Mouse (Mus musculus): ENCODE results near the gene Nr1h5. TPM values are rescaled to one million over a fixed set of nuclear protein-coding genes. Genes with fewer than 3 reads are reported as not detected.

Gene Nr1h5
- polyA plus RNA-seq, 1 experiment from 2014 or later, result not detected

DNA sequence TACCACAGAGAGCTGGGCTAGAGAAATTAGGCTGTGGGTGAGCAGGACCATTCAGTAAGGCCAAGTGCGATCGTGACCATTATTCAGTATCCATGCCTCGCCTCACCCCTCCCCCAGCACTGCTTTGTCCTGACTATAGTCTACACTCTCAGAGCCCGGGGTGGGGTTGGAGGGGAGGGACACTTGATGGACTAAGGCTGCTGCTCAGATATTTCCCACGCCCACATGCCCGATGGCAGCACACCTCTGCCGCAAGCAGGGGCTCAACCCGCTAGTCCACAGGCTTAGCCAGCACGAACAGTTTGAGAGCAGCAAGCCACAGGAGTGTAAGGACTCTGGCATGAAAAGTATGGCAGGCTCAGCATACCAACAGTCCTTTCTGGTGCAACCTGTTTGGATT lies 6.1 kb upstream of the Nr1h5 start:
- H3K4me3 ChIP-seq (ENCODE audit: low read depth, low read length), result no peak overlapping the region
- ATAC-seq, result no peak

DNA sequence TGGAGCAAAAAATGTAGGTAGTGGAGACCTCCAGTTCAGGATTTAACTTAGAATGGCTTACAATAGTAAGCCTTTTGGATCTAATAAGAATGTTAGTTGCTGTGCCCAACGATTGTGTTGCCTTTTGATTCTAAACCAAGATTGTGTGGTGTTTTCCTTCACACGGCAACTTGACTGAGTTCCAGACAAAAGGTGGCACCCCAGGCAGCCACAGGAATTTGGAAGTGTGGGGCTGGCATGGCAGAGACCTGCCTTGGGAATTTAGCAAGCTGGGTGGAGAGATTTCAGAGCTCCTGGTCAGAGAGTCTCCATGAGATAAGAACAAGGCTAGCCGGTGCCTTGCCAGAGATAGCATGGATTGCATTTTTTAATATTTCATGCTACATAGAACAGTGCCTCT lies 8.3 kb downstream of the Nr1h5 start:
- TF ChIP-seq CTCF (IDR thresholded peaks at IDR 0.05; ENCODE audit: low read depth), result no peak
- whole genome bisulfite sequencing, result 62% methylated on average over 3 of the region's 3 CpGs

More for the DNA sequence above, 6.1 kb upstream of the Nr1h5 start:
- no peak overlapping the region for H3K9ac ChIP-seq (ENCODE audit: low read depth, low read length)
- H3K9me3 ChIP-seq (ENCODE audit: control insufficient read depth), result no peaks in the 10 kb centered on the region
- H3K36me3 ChIP-seq (ENCODE audit: control insufficient read depth, insufficient read depth), result no peaks in the 10 kb centered on the region
- 50% methylated on average over 9 of the region's 9 CpGs for WGBS
- no peak overlapping the region for H3K4me2 ChIP-seq (replicated peaks; ENCODE audit: low read depth)
- TF ChIP-seq CTCF (IDR thresholded peaks at IDR 0.05; ENCODE audit: low read depth), result no peak
- no peaks in the 10 kb centered on the region for H3K27me3 ChIP-seq (replicated peaks; ENCODE audit: control insufficient read depth, insufficient read depth, low read length)
- no peaks in the 10 kb centered on the region for H3K4me1 ChIP-seq (replicated peaks; ENCODE audit: control insufficient read depth, insufficient read depth, low read length)
- no peak overlapping the region for H3K27ac ChIP-seq (ENCODE audit: low read depth, low read length)

DNA sequence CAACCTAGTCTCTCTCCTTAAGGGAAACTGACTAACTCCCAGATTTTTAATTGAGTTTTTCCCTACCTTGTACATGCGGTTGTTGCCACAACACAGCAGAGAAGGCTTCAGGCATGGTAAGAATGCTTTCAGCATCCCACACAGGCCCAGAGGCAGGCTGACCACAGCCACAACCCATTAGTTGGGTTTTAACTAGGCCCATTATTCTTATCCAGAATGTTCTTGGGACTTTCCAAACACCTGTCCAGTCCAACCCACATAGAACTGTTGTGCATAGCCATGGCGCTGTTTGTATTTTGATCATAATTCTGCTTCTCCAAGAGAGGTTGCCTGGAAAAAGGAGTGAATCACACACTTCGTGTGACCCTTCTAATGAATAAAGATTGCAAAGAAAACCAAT lies 8.8 kb downstream of the Nr1h5 start:
- Histone ChIP-seq H3K4me1 (replicated peaks; ENCODE audit: control insufficient read depth, insufficient read depth, low read length) (no peaks in the 10 kb centered on the region), H3K4me2 (replicated peaks; ENCODE audit: low read depth) (no peak overlapping the region), H3K27ac (ENCODE audit: low read depth, low read length) (no peak overlapping the region), H3K36me3 (ENCODE audit: control insufficient read depth, insufficient read depth) (no peaks in the 10 kb centered on the region), H3K9ac (ENCODE audit: low read depth, low read length) (no peak overlapping the region), H3K4me3 (ENCODE audit: low read depth, low read length) (no peak overlapping the region), H3K9me3 (ENCODE audit: control insufficient read depth) (no peaks in the 10 kb centered on the region), H3K27me3 (replicated peaks; ENCODE audit: control insufficient read depth, insufficient read depth, low read length) (no peaks in the 10 kb centered on the region)
- no peak for TF ChIP-seq CTCF (IDR thresholded peaks at IDR 0.05; ENCODE audit: low read depth)
- no peak for ATAC-seq
- WGBS, result 90% methylated on average over 3 of the region's 3 CpGs

More for the DNA sequence above, 8.3 kb downstream of the Nr1h5 start:
- Histone ChIP-seq H3K9me3 (ENCODE audit: control insufficient read depth) (no peaks in the 10 kb centered on the region), H3K9ac (ENCODE audit: low read depth, low read length) (no peak overlapping the region), H3K4me3 (ENCODE audit: low read depth, low read length) (no peak overlapping the region), H3K27me3 (replicated peaks; ENCODE audit: control insufficient read depth, insufficient read depth, low read length) (no peaks in the 10 kb centered on the region), H3K36me3 (ENCODE audit: control insufficient read depth, insufficient read depth) (no peaks in the 10 kb centered on the region), H3K4me1 (replicated peaks; ENCODE audit: control insufficient read depth, insufficient read depth, low read length) (no peaks in the 10 kb centered on the region), H3K27ac (ENCODE audit: low read depth, low read length) (no peak overlapping the region), H3K4me2 (replicated peaks; ENCODE audit: low read depth) (no peak overlapping the region)
- no peak for ATAC-seq

DNA sequence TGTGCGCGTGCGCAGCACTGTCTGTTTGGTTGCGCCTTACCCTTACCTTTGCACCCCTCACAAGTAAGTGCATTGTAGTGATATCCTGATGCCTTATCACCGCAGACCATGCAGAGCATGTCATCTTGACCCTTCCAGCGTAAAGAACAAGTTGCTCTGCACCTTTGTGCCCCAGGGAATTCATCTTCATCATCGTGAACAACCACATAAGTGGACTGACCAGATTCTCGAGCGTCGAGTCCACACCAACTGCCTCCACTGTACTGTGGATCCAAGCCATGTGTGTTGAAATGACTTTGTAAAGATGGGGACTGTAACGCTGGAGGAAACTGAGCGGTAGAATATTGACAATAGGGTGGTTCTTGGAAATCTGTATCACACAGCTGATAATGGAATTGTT lies 9.5 kb downstream of the Nr1h5 start:
- no peaks in the 10 kb centered on the region for H3K36me3 ChIP-seq (ENCODE audit: control insufficient read depth, insufficient read depth)
- no peak overlapping the region for H3K4me3 ChIP-seq (ENCODE audit: low read depth, low read length)
- no peaks in the 10 kb centered on the region for H3K9me3 ChIP-seq (ENCODE audit: control insufficient read depth)
- H3K4me1 ChIP-seq (replicated peaks; ENCODE audit: control insufficient read depth, insufficient read depth, low read length), result no peaks in the 10 kb centered on the region
- H3K27ac ChIP-seq (ENCODE audit: low read depth, low read length), result no peak overlapping the region
- 89% methylated on average over 12 of the region's 12 CpGs for WGBS
- no peak overlapping the region for H3K9ac ChIP-seq (ENCODE audit: low read depth, low read length)
- ATAC-seq, result no peak
- H3K4me2 ChIP-seq (replicated peaks; ENCODE audit: low read depth), result no peak overlapping the region
- no peak for TF ChIP-seq CTCF (IDR thresholded peaks at IDR 0.05; ENCODE audit: low read depth)
- H3K27me3 ChIP-seq (replicated peaks; ENCODE audit: control insufficient read depth, insufficient read depth, low read length), result no peaks in the 10 kb centered on the region

DNA sequence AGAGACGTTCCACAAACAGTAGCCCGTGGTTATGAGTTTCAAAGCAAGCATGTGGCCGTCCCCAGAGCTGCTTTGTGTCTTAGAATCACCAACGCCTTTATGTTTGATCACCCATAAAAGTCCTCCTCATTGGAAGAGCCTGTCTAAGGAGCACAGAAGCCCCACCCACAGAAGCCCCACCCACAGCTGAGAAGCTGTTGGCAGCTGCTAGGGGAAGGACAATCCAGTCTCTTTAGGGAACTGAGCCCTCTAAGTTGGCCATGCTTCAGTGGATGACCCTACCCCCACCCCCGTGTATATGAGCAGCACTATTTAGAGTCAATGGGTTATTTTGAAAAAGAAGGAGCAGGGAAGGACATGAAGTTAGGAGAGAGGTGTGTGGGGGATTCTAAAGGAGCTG lies 17.1 kb downstream of the Nr1h5 start:
- no peak for TF ChIP-seq CTCF (IDR thresholded peaks at IDR 0.05; ENCODE audit: low read depth)
- Histone ChIP-seq H3K36me3 (ENCODE audit: control insufficient read depth, insufficient read depth) (no peaks in the 10 kb centered on the region), H3K9ac (ENCODE audit: low read depth, low read length) (no peak overlapping the region), H3K4me3 (ENCODE audit: low read depth, low read length) (no peak overlapping the region), H3K27ac (ENCODE audit: low read depth, low read length) (no peak overlapping the region), H3K4me2 (replicated peaks; ENCODE audit: low read depth) (no peak overlapping the region), H3K4me1 (replicated peaks; ENCODE audit: control insufficient read depth, insufficient read depth, low read length) (no peaks in the 10 kb centered on the region), H3K9me3 (ENCODE audit: control insufficient read depth) (no peaks in the 10 kb centered on the region), H3K27me3 (replicated peaks; ENCODE audit: control insufficient read depth, insufficient read depth, low read length) (no peaks in the 10 kb centered on the region)
- ATAC-seq, result 0 out of 2 replicates have a peak, but pooled peaks have one; percentile 16
- 34% methylated on average over 5 of the region's 5 CpGs for WGBS

DNA sequence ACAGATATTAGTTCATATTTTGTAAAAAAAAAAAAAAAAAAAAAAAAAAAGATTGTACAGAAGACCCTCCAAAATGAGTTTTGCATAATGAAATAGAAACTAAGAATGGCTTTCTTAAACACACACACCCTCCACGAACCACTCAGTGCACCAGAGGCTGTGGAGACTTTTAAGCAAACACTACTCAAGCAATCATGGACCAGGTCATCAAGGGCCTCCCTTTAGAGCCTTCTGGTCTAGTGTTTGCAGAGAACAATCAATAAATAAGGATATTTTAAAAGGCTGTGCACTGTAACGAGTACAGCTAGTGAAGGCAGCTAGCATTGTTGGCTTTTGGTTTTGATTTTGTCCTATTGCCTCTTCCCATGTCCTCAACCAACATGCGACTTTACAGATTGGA lies 17.6 kb downstream of the Nr1h5 start:
- no peak overlapping the region for H3K9ac ChIP-seq (ENCODE audit: low read depth, low read length)
- H3K9me3 ChIP-seq (ENCODE audit: control insufficient read depth), result no peaks in the 10 kb centered on the region
- 54% methylated on average over 3 of the region's 3 CpGs for WGBS
- H3K4me2 ChIP-seq (replicated peaks; ENCODE audit: low read depth), result no peak overlapping the region
- H3K4me1 ChIP-seq (replicated peaks; ENCODE audit: control insufficient read depth, insufficient read depth, low read length), result no peaks in the 10 kb centered on the region
- no peaks in the 10 kb centered on the region for H3K36me3 ChIP-seq (ENCODE audit: control insufficient read depth, insufficient read depth)
- no peak for TF ChIP-seq CTCF (IDR thresholded peaks at IDR 0.05; ENCODE audit: low read depth)
- no peak for ATAC-seq
- H3K4me3 ChIP-seq (ENCODE audit: low read depth, low read length), result no peak overlapping the region
- no peaks in the 10 kb centered on the region for H3K27me3 ChIP-seq (replicated peaks; ENCODE audit: control insufficient read depth, insufficient read depth, low read length)
- no peak overlapping the region for H3K27ac ChIP-seq (ENCODE audit: low read depth, low read length)

DNA sequence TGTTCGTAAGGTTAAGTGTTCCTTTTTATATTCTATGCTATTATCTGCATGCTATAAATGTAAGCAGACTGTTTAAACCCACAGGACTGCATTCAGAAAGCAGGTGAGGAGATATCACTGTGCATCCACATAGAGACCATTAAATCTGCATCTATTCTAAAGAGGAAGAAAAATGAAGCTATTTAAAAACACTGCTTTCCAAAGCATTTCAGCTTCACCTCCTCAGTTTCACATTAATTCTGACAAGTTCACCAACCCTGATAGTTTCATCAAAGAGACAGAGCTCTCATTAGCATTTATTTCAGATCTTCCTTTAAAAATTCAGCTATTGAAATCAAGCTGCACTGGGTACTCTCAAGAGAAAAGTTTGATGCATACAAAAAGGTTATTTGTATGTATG lies 25.8 kb downstream of the Nr1h5 start:
- no peak for ATAC-seq
- Histone ChIP-seq H3K4me1 (replicated peaks; ENCODE audit: control insufficient read depth, insufficient read depth, low read length) (no peaks in the 10 kb centered on the region), H3K9ac (ENCODE audit: low read depth, low read length) (no peak overlapping the region), H3K9me3 (ENCODE audit: control insufficient read depth) (no peaks in the 10 kb centered on the region; the same call in 1 of the 2 replicates), H3K4me3 (ENCODE audit: low read depth, low read length) (no peak overlapping the region), H3K4me2 (replicated peaks; ENCODE audit: low read depth) (no peak overlapping the region), H3K27me3 (replicated peaks; ENCODE audit: control insufficient read depth, insufficient read depth, low read length) (no peaks in the 10 kb centered on the region), H3K36me3 (ENCODE audit: control insufficient read depth, insufficient read depth) (no peaks in the 10 kb centered on the region), H3K27ac (ENCODE audit: low read depth, low read length) (no peak overlapping the region)
- WGBS, result 83% methylated on average over 1 of the region's 1 CpGs
- no peak for TF ChIP-seq CTCF (IDR thresholded peaks at IDR 0.05; ENCODE audit: low read depth)
